Mouse (Mus musculus): ENCODE data around the gene Osbpl11. TPM values are rescaled to one million over a fixed set of nuclear protein-coding genes. Genes with fewer than 3 reads are reported as not detected.
"Not testable (repeated sequence)": the region's sequence is repeated elsewhere in the genome, so short reads cannot be mapped to it uniquely, and the experiment has no call there.

Gene Osbpl11
- polyA plus RNA-seq, 1 experiment: 14.1 TPM

GRCm38 (mm10) chr16:33210812-33211211, 25.9 kb downstream of the Osbpl11 start:
- WGBS: 87% methylated on average over 2 of the region's 2 CpGs

GRCm38 (mm10) chr16:33216313-33217003, 31.6 kb downstream of the Osbpl11 start:
- Histone ChIP-seq H3K4me1 (ENCODE audit: control insufficient read depth, insufficient read depth, low read length) (no peaks in the 10 kb centered on the region), H3K36me3 (ENCODE audit: control insufficient read depth, insufficient read depth, low read length) (peaks cover 5% of the 10 kb centered on the region; the same call in 1 of the 2 replicates), H3K4me3 (ENCODE audit: insufficient read depth, low read depth, low read length) (no peak overlapping the region), H3K27ac (ENCODE audit: insufficient read depth, low read depth, low read length) (no peak overlapping the region), H3K27me3 (replicated peaks; ENCODE audit: control insufficient read depth, insufficient read depth, low read length) (no peaks in the 10 kb centered on the region)
- no peak for TF ChIP-seq CTCF (conservative IDR thresholded peaks at IDR 0.05; ENCODE audit: insufficient read depth, insufficient read length, low read depth, low read length)
- TF ChIP-seq POLR2A (IDR thresholded peaks at IDR 0.05; ENCODE audit: low read depth, low read length): no peak
- 74% methylated on average over 9 of the region's 9 CpGs for WGBS
- no peak for DNase-seq

More at GRCm38 (mm10) chr16:33210812-33211211, 25.9 kb downstream of the Osbpl11 start:
- Histone ChIP-seq H3K36me3 (ENCODE audit: control insufficient read depth, insufficient read depth, low read length) (peaks cover 5% of the 10 kb centered on the region), H3K27me3 (replicated peaks; ENCODE audit: control insufficient read depth, insufficient read depth, low read length) (no peaks in the 10 kb centered on the region), H3K4me1 (ENCODE audit: control insufficient read depth, insufficient read depth, low read length) (no peaks in the 10 kb centered on the region), H3K27ac (ENCODE audit: insufficient read depth, low read depth, low read length) (no peak overlapping the region), H3K4me3 (ENCODE audit: insufficient read depth, low read depth, low read length) (no peak overlapping the region)
- TF ChIP-seq CTCF (conservative IDR thresholded peaks at IDR 0.05; ENCODE audit: insufficient read depth, insufficient read length, low read depth, low read length): no peak
- TF ChIP-seq POLR2A (IDR thresholded peaks at IDR 0.05; ENCODE audit: low read depth, low read length): no peak
- DNase-seq: no peak

GRCm38 (mm10) chr16:33217553-33218085, 32.7 kb downstream of the Osbpl11 start:
- not testable (repeated sequence) for H3K27me3 ChIP-seq (replicated peaks; ENCODE audit: control insufficient read depth, insufficient read depth, low read length); H3K36me3 ChIP-seq (ENCODE audit: control insufficient read depth, insufficient read depth, low read length); DNase-seq; H3K27ac ChIP-seq (ENCODE audit: insufficient read depth, low read depth, low read length); H3K4me1 ChIP-seq (ENCODE audit: control insufficient read depth, insufficient read depth, low read length); H3K4me3 ChIP-seq (ENCODE audit: insufficient read depth, low read depth, low read length)
- 25% methylated on average over 3 of the region's 3 CpGs for WGBS

GRCm38 (mm10) chr16:33222482-33222881, 37.6 kb downstream of the Osbpl11 start:
- H3K36me3 ChIP-seq (ENCODE audit: control insufficient read depth, insufficient read depth, low read length): peaks cover 5% of the 10 kb centered on the region
- H3K27ac ChIP-seq (ENCODE audit: insufficient read depth, low read depth, low read length): no peak overlapping the region
- DNase-seq: peak; percentile 49
- H3K4me3 ChIP-seq (ENCODE audit: insufficient read depth, low read depth, low read length): no peak overlapping the region
- no peaks in the 10 kb centered on the region for H3K27me3 ChIP-seq (replicated peaks; ENCODE audit: control insufficient read depth, insufficient read depth, low read length)
- TF ChIP-seq CTCF (conservative IDR thresholded peaks at IDR 0.05; ENCODE audit: insufficient read depth, insufficient read length, low read depth, low read length) (no peak), POLR2A (IDR thresholded peaks at IDR 0.05; ENCODE audit: low read depth, low read length) (no peak)
- peaks cover 9% of the 10 kb centered on the region; the same call in 1 of the 2 replicates for H3K4me1 ChIP-seq (ENCODE audit: control insufficient read depth, insufficient read depth, low read length)
- WGBS: 60% methylated on average over 3 of the region's 3 CpGs

GRCm38 (mm10) chr16:33224381-33224780, 39.5 kb downstream of the Osbpl11 start:
- H3K4me1 ChIP-seq (ENCODE audit: control insufficient read depth, insufficient read depth, low read length): peaks cover 9% of the 10 kb centered on the region; the same call in 1 of the 2 replicates
- no peak for TF ChIP-seq POLR2A (IDR thresholded peaks at IDR 0.05; ENCODE audit: low read depth, low read length)
- no peak for TF ChIP-seq CTCF (conservative IDR thresholded peaks at IDR 0.05; ENCODE audit: insufficient read depth, insufficient read length, low read depth, low read length)
- no peaks in the 10 kb centered on the region for H3K27me3 ChIP-seq (replicated peaks; ENCODE audit: control insufficient read depth, insufficient read depth, low read length)
- no peak overlapping the region for H3K4me3 ChIP-seq (ENCODE audit: insufficient read depth, low read depth, low read length)
- H3K36me3 ChIP-seq (ENCODE audit: control insufficient read depth, insufficient read depth, low read length): peaks cover 6% of the 10 kb centered on the region
- WGBS: 65% methylated on average over 5 of the region's 5 CpGs
- peak; percentile 75 for DNase-seq
- peak overlapping the region; percentile 28; the same call in 1 of the 2 replicates for H3K27ac ChIP-seq (ENCODE audit: insufficient read depth, low read depth, low read length)

- Histone ChIP-seq H3K36me3 (ENCODE audit: control insufficient read depth, insufficient read depth, low read length) (0 out of 2 replicates have a peak, but pooled peaks cover 2% of the 10 kb centered on the region), H3K4me1 (ENCODE audit: control insufficient read depth, insufficient read depth, low read length) (peaks cover 12% of the 10 kb centered on the region; the same call in 1 of the 2 replicates), H3K4me3 (ENCODE audit: insufficient read depth, low read depth, low read length) (no peak overlapping the region), H3K27me3 (replicated peaks; ENCODE audit: control insufficient read depth, insufficient read depth, low read length) (no peaks in the 10 kb centered on the region), H3K27ac (ENCODE audit: insufficient read depth, low read depth, low read length) (no peak overlapping the region; the same call in 1 of the 2 replicates)
- peak; percentile 55 for DNase-seq
- WGBS: 39% methylated on average over 12 of the region's 12 CpGs
- TF ChIP-seq CTCF (conservative IDR thresholded peaks at IDR 0.05; ENCODE audit: insufficient read depth, insufficient read length, low read depth, low read length) (no peak), POLR2A (IDR thresholded peaks at IDR 0.05; ENCODE audit: low read depth, low read length) (no peak)
Measured at GRCm38 (mm10) chr16:33234128-33234527, 49.3 kb downstream of the Osbpl11 start.

GRCm38 (mm10) chr16:33236151-33236550, 51.3 kb downstream of the Osbpl11 start:
- H3K36me3 ChIP-seq (ENCODE audit: control insufficient read depth, insufficient read depth, low read length): 0 out of 2 replicates have a peak, but pooled peaks cover 2% of the 10 kb centered on the region
- TF ChIP-seq POLR2A (IDR thresholded peaks at IDR 0.05; ENCODE audit: low read depth, low read length): no peak
- no peak for TF ChIP-seq CTCF (conservative IDR thresholded peaks at IDR 0.05; ENCODE audit: insufficient read depth, insufficient read length, low read depth, low read length)
- H3K27ac ChIP-seq (ENCODE audit: insufficient read depth, low read depth, low read length): no peak overlapping the region
- DNase-seq: no peak
- peaks cover 12% of the 10 kb centered on the region; the same call in 1 of the 2 replicates for H3K4me1 ChIP-seq (ENCODE audit: control insufficient read depth, insufficient read depth, low read length)
- no peaks in the 10 kb centered on the region for H3K27me3 ChIP-seq (replicated peaks; ENCODE audit: control insufficient read depth, insufficient read depth, low read length)
- 65% methylated on average over 6 of the region's 6 CpGs for WGBS
- no peak overlapping the region for H3K4me3 ChIP-seq (ENCODE audit: insufficient read depth, low read depth, low read length)
